Mouse (Mus musculus) bone marrow macrophage, adult 2 months (primary cell): ENCODE results near the gene Sult2b1.

Source experiments
- CTCF ChIP-seq: IDR thresholded peaks from 2 replicates; pipeline ENCODE4 v1.5.1; 2012; ENCODE audit warnings: low read depth, mild to moderate bottlenecking, low read length, moderate library complexity
- POLR2A ChIP-seq: IDR thresholded peaks from 2 replicates; pipeline ENCODE4 v1.6.1; 2012; ENCODE audit warnings: mild to moderate bottlenecking, low read depth, low read length, borderline replicate concordance

GRCm38 (mm10) chr7:45716460-45716857 is 68.0 kb downstream of the Sult2b1 start:
- TF ChIP-seq POLR2A = no peak
- no peak for TF ChIP-seq CTCF
